Mouse (Mus musculus) B cell, adult 62 days (primary cell): ENCODE measurements around the gene Tbc1d16. TPM values are rescaled to one million over a fixed set of nuclear protein-coding genes. Genes with fewer than 3 reads are reported as not detected.

Source experiments
- total RNA-seq: library from RNA; stranded (reverse); gene quantifications from 4 replicates; pipeline ENCODE4 v1.2.4, GENCODE M21; 2023

Tbc1d16 gene
- 0.26 to 0.31 TPM (median 0.27 TPM) in 4 replicates for total RNA-seq

GRCm38 (mm10) chr11:119228091-119228781 is at the start of gene Tbc1d16, which contains the start of gene Ccdc40:
Tbc1d16 (minus strand) TSS chr11:119228499.
Ccdc40 (plus strand) TSS chr11:119228572.

GRCm38 (mm10) chr11:119267768-119268556 is 39.7 kb upstream of the Tbc1d16 start, which contains the start of gene Gaa:
Gaa (plus strand) TSS chr11:119267887.

Other genes starting within 250 kb of the Tbc1d16 start
- gene Enpp7, start 240.3 kb downstream of the Tbc1d16 start, total RNA-seq = not detected in 4 replicates
- 4.6 to 6.3 TPM (median 5.0 TPM) in 4 replicates for gene Cbx2, start 205.5 kb downstream of the Tbc1d16 start, total RNA-seq
- gene Cbx8, start 187.5 kb downstream of the Tbc1d16 start, total RNA-seq = 13.1 to 22.8 TPM (median 15.3 TPM) in 4 replicates
- gene Cbx4, start 142.3 kb downstream of the Tbc1d16 start, total RNA-seq = 89.9 to 98.2 TPM (median 95.3 TPM) in 4 replicates
- gene Ccdc40, start 73 bp upstream of the Tbc1d16 start, total RNA-seq = 0.46 to 1.5 TPM (median 0.61 TPM) in 4 replicates
- 112 to 117 TPM (median 114 TPM) in 4 replicates for gene Gaa, start 39.4 kb upstream of the Tbc1d16 start, total RNA-seq
- 211 to 252 TPM (median 226 TPM) in 4 replicates for gene Eif4a3, start 71.6 kb upstream of the Tbc1d16 start, total RNA-seq
- not detected in 4 replicates for gene Card14, start 79.3 kb upstream of the Tbc1d16 start, total RNA-seq
- gene Sgsh, start 127.0 kb upstream of the Tbc1d16 start, total RNA-seq = 22.2 to 25.9 TPM (median 24.0 TPM) in 4 replicates
- gene Slc26a11, start 127.1 kb upstream of the Tbc1d16 start, total RNA-seq = 20.2 to 28.1 TPM (median 27.8 TPM) in 4 replicates
- 101 to 104 TPM (median 103 TPM) in 4 replicates for gene Rnf213, start 164.6 kb upstream of the Tbc1d16 start, total RNA-seq